ENCODE assay signal across 31 mouse cellular contexts in genomic region chr16:22110036-22110435, GRCm38 (mm10). TPM values are rescaled to one million over a fixed set of nuclear protein-coding genes. Genes with fewer than 3 reads are reported as not detected.
DNase-seq lines count a peak whose midpoint lies in the region; ATAC-seq and TF ChIP-seq lines count a peak whose summit lies in the region.
"Had no signal": no experiment of that assay in that cellular context is flagged by ENCODE, and none has a peak within 500 bp of the region (broad histone marks: within the 10 kb centered on the region; RNA-seq: fewer than 3 reads in every experiment).

No protein-coding gene starts in this region.

- ATAC-seq in heart, embryonic 11.5 days (replicated peaks; ENCODE audit: insufficient number of reproducible peaks, low FRiP score, low TSS enrichment): no peak
- ATAC-seq in intestine, embryonic 16.5 days: 0 out of 2 replicates have a peak, but pooled peaks have one; percentile 10
- ATAC-seq in intestine, postnatal 0 days: no peak
- ATAC-seq in granulocyte monocyte progenitor cell, adult 5-6 weeks (replicated peaks; ENCODE audit: poor library complexity, severe bottlenecking): no peak
- ATAC-seq: forebrain, embryonic 16.5 days; inflammation-experienced regulatory T-cells, adult 6 months had no signal

- H3K9ac ChIP-seq in heart, embryonic 11.5 days (ENCODE audit: low read depth, low read length): no peak overlapping the region
- no peak overlapping the region for H3K9ac ChIP-seq in intestine, embryonic 16.5 days (ENCODE audit: low read depth, low read length)
- no peak overlapping the region for H3K9ac ChIP-seq in intestine, postnatal 0 days (ENCODE audit: low read depth, low read length)
- H3K9ac ChIP-seq: heart, embryonic 12.5 days; hindbrain, embryonic 15.5 days; liver, embryonic 14.5 days; stomach, embryonic 15.5 days had no signal

- H3K4me1 ChIP-seq in heart, embryonic 11.5 days (ENCODE audit: control insufficient read depth, insufficient read depth, low read length): peaks cover 35% of the 10 kb centered on the region
- H3K4me1 ChIP-seq in intestine, embryonic 16.5 days (ENCODE audit: control insufficient read depth, insufficient read depth, low read length): peaks cover 13% of the 10 kb centered on the region
- no peaks in the 10 kb centered on the region; the same call in 1 of the 2 replicates for H3K4me1 ChIP-seq in intestine, postnatal 0 days (replicated peaks; ENCODE audit: control insufficient read depth, insufficient read depth, low read length)
- peaks cover 32% of the 10 kb centered on the region for H3K4me1 ChIP-seq in embryonic facial prominence, embryonic 10.5 days

- H3K27me3 ChIP-seq in heart, embryonic 11.5 days (ENCODE audit: control insufficient read depth, insufficient read depth, low read length): no peaks in the 10 kb centered on the region
- H3K27me3 ChIP-seq in intestine, embryonic 16.5 days (replicated peaks; ENCODE audit: control insufficient read depth, insufficient read depth, low read length): no peaks in the 10 kb centered on the region
- H3K27me3 ChIP-seq in intestine, postnatal 0 days (replicated peaks; ENCODE audit: control insufficient read depth, insufficient read depth, low read length): no peaks in the 10 kb centered on the region
- no peaks in the 10 kb centered on the region for H3K27me3 ChIP-seq in embryonic facial prominence, embryonic 10.5 days (replicated peaks; ENCODE audit: low read depth, poor library complexity, severe bottlenecking)
- H3K27me3 ChIP-seq: CH12.LX; heart, embryonic 12.5 days; hindbrain, embryonic 15.5 days; stomach, embryonic 15.5 days had no signal

- DNase-seq in heart, adult 18-20 months: no peak
- peak; percentile 44 for DNase-seq in embryonic facial prominence, embryonic 10.5 days (ENCODE audit: low spot score)
- DNase-seq in urinary bladder, adult 2 months (ENCODE audit: low spot score): no peak
- DNase-seq: adrenal gland, postnatal 10 days; cerebellum, adult 11 months; cerebellum, adult 9-11 months; heart, postnatal 36 days; kidney, adult 2 months; layer of hippocampus, adult 9-11 months; liver; lung, adult 2 months; lung, postnatal 10 days; midbrain, embryonic 14.5 days; retina, postnatal 1 day; right cerebral cortex, postnatal 25 days had no signal

- no peak overlapping the region for H3K4me2 ChIP-seq in heart, embryonic 11.5 days
- no peak overlapping the region for H3K4me2 ChIP-seq in intestine, embryonic 16.5 days (ENCODE audit: low read depth, low read length)
- no peak overlapping the region for H3K4me2 ChIP-seq in intestine, postnatal 0 days (replicated peaks; ENCODE audit: low read depth)
- H3K4me2 ChIP-seq: heart, embryonic 12.5 days; hindbrain, embryonic 15.5 days; stomach, embryonic 15.5 days had no signal

- WGBS in heart, embryonic 11.5 days (ENCODE audit: insufficient replicate concordance): 85% methylated on average over 1 of the region's 1 CpGs
- WGBS in intestine, embryonic 16.5 days: 58% methylated on average over 1 of the region's 1 CpGs
- 59% methylated on average over 1 of the region's 1 CpGs for WGBS in intestine, postnatal 0 days
- 37% methylated on average over 1 of the region's 1 CpGs for WGBS in embryonic facial prominence, embryonic 10.5 days

- 0 out of 2 replicates have a peak overlapping the region, but pooled peaks have one; percentile 22 for H3K27ac ChIP-seq in heart, embryonic 11.5 days (ENCODE audit: low read depth, low read length)
- H3K27ac ChIP-seq in intestine, embryonic 16.5 days (ENCODE audit: low read length): no peak overlapping the region
- H3K27ac ChIP-seq in intestine, postnatal 0 days (ENCODE audit: low read depth, low read length): no peak overlapping the region
- no peak overlapping the region for H3K27ac ChIP-seq in embryonic facial prominence, embryonic 10.5 days (replicated peaks)
- H3K27ac ChIP-seq: hindbrain, embryonic 15.5 days; kidney, postnatal 0 days; liver, embryonic 14.5 days; macrophage; stomach, embryonic 15.5 days had no signal

- no peak overlapping the region for H3K4me3 ChIP-seq in heart, embryonic 11.5 days (ENCODE audit: low read depth, low read length)
- H3K4me3 ChIP-seq in intestine, embryonic 16.5 days (ENCODE audit: low read length): no peak overlapping the region
- H3K4me3 ChIP-seq in intestine, postnatal 0 days (ENCODE audit: low read depth, low read length): no peak overlapping the region
- no peak overlapping the region for H3K4me3 ChIP-seq in embryonic facial prominence, embryonic 10.5 days
- H3K4me3 ChIP-seq: erythroblast, embryonic 14.5 days; heart, embryonic 12.5 days; hindbrain, embryonic 15.5 days; stomach, embryonic 15.5 days had no signal

- H3K36me3 ChIP-seq in heart, embryonic 11.5 days (ENCODE audit: control insufficient read depth, insufficient read depth, low read length): no peaks in the 10 kb centered on the region
- H3K36me3 ChIP-seq in intestine, embryonic 16.5 days (ENCODE audit: control insufficient read depth, insufficient read depth, low read length): no peaks in the 10 kb centered on the region
- no peaks in the 10 kb centered on the region for H3K36me3 ChIP-seq in intestine, postnatal 0 days (ENCODE audit: control insufficient read depth, insufficient read depth)
- H3K36me3 ChIP-seq in embryonic facial prominence, embryonic 10.5 days (replicated peaks): 0 out of 2 replicates have a peak, but pooled peaks cover 7% of the 10 kb centered on the region
- H3K36me3 ChIP-seq: G1E; hindbrain, embryonic 15.5 days; stomach, embryonic 15.5 days had no signal

- no peak for TF ChIP-seq CTCF in intestine, postnatal 0 days (IDR thresholded peaks at IDR 0.05; ENCODE audit: low read depth)

- H3K9me3 ChIP-seq in heart, embryonic 11.5 days (replicated peaks; ENCODE audit: control insufficient read depth, low read length): no peaks in the 10 kb centered on the region
- H3K9me3 ChIP-seq in intestine, embryonic 16.5 days (ENCODE audit: control insufficient read depth, low read length): no peaks in the 10 kb centered on the region
- no peaks in the 10 kb centered on the region for H3K9me3 ChIP-seq in intestine, postnatal 0 days (ENCODE audit: control insufficient read depth)
- no peaks in the 10 kb centered on the region for H3K9me3 ChIP-seq in embryonic facial prominence, embryonic 10.5 days
- H3K9me3 ChIP-seq: G1E; heart, embryonic 12.5 days; hindbrain, embryonic 15.5 days; stomach, embryonic 15.5 days had no signal

RNA-seq across cellular contexts. Expression of gene Igf2bp2, which starts 53.1 kb away (rescaled TPM):
- 102 and 108 TPM in 2 replicates for polyA plus RNA-seq in heart, embryonic 11.5 days (2014; fragmentation: Nextera tagmentation; extraction: Ambion mirVana)
- total RNA-seq in heart, adult 18-20 months (2021): 1 to 10 TPM; 4.1 to 6.1 TPM
- 97.7 and 98.1 TPM in 2 replicates for polyA plus RNA-seq in intestine, embryonic 16.5 days (2015; fragmentation: Nextera tagmentation; extraction: Ambion mirVana)
- 38.7 and 40.3 TPM in 2 replicates for polyA plus RNA-seq in intestine, postnatal 0 days (2015; fragmentation: Nextera tagmentation; extraction: Ambion mirVana)
- 174 and 198 TPM in 2 replicates for polyA plus RNA-seq in embryonic facial prominence, embryonic 10.5 days (2016; fragmentation: Nextera tagmentation; extraction: Ambion mirVana)
- total RNA-seq in granulocyte monocyte progenitor cell, adult 5-6 weeks (2014; fragmentation: Nextera tagmentation): 2.4 and 3.2 TPM in 2 replicates
- total RNA-seq in granulocyte monocyte progenitor cell, adult 5-6 weeks (2017): 1.6 and 3.2 TPM in 2 replicates
- polyA plus RNA-seq in urinary bladder, adult 2 months (2012; rRNA removed): 2.6 and 5.1 TPM in 2 replicates
- total RNA-seq: monocyte, adult 5-6 weeks had no signal
